Mouse (Mus musculus): ENCODE data around the gene Acsl4.

The Acsl4 gene

DNA sequence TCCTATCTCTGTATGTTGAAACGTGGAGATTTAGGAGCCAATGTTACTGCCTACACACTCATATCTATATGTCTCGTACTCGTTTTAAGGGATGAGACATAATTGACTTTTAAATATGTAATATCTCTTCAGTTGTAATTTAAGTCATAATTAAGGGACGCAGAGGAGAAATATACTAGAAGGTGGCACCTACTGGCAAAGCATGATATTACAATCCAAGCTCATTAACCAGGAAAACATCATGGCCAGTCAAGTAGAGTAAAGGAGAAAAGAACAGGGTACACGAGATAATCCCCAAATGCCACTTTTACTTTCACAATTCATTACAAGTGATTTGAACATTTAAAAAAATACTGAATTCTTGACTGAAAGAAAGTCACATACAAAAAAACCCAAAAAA lies 31.9 kb downstream of the Acsl4 start:
- DNase-seq (ENCODE audit: low read depth, low spot score) = no peak

DNA sequence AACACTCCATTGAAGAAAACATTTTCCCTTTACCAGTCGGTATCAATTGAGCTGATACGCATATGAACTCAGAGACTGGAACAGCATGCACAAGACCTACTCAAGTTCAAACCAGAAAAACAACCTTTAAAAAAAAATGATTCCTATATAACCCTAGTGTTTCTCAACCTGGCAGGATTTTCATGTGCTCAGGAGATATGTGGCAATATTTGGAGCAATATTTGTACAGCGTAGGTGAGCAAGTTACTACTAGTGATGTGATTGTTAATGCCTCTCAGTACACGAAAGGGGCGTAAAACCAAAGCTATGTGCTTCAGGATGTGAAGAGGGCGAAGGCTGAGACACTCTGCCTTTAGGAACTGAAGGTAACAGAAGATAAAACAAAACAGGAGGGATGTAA lies 54.1 kb downstream of the Acsl4 start:
- no peak for DNase-seq (ENCODE audit: low read depth, low spot score)

GRCm38 (mm10) chrX:142335502-142335901 lies 54.8 kb downstream of the Acsl4 start:
- no peak for DNase-seq (ENCODE audit: low read depth, low spot score)

DNA sequence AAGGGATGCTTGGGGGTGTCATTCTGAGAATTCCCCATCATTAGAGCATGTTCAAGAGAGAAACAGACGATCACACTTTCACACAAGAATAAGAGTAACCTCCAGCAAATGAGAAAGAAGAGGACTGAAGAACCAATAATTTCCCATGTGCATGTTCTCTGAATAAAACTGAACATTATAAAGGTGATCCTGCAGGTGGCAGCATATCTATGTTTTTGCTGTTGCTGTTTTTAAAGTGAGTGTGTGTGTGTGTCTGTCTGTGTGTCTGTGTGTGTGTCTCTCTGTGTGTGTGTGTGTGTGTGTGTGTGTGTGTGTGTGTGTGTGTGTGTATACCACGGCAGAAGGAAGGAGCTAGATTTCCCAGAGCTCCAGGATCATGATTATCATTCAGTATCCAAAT lies 64.6 kb downstream of the Acsl4 start:
- DNase-seq (ENCODE audit: low read depth, low spot score) = peak; percentile 4

DNA sequence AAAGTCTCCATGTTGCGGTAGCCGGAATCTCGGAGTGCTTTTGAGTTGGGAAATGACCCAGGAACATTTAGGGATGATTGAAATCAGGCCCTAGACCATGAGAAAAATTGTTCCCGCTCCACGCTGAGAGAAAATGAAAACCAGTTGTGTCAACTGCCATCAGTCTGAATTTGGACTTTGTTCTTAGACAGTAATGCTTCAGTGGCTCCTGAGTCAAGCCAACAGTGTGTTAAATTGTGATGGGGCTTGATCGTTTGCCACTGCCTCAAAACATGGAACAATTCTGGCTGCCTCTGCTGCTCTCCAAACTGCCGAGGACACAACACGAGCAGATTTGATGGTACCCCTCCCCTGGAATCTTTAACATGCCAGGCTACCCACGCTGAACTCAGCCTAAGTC lies 74.2 kb downstream of the Acsl4 start:
- no peak for DNase-seq (ENCODE audit: low read depth, low spot score)

- no peak for DNase-seq (ENCODE audit: low read depth, low spot score)
Observed at GRCm38 (mm10) chrX:142315270-142315669, 75.1 kb downstream of the Acsl4 start.

DNA sequence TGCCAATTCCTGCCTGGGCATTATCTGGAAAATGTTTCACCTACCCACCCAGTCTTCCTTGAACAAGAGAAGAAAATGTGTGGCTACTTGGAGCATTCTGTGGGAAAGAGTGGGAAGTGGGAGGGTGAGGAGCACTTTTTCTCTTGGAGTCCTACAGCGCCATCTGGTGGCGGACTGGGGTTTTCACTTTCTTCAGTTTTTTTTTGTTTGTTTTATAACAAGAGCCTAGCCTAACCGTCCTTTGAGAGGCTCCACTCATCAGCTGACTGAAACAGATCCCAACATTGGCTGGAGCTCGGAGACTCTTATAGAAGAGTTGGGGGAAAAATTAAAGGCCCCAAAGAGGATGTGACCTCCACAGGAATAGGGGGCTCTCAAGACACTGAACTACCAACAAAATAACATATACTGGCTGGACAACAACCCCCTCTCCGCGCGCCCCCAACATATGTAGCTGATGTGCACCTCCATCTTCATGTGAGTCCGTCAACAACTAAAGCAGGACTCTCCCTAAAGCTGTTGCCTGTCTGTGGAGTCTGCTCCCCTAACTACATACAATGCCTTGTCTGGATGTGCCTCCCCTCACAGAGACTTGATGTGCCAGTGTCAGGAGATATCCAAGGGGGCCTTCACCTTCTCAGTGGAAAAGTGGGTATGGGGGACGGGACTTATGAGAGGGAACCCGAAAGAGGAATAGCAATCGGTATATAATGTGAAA lies 75.9 kb downstream of the Acsl4 start:
- DNase-seq (ENCODE audit: low read depth, low spot score) = peak; percentile 6

- DNase-seq (ENCODE audit: low read depth, low spot score) = no peak
Observed at GRCm38 (mm10) chrX:142310431-142310830, 79.9 kb downstream of the Acsl4 start.

DNA sequence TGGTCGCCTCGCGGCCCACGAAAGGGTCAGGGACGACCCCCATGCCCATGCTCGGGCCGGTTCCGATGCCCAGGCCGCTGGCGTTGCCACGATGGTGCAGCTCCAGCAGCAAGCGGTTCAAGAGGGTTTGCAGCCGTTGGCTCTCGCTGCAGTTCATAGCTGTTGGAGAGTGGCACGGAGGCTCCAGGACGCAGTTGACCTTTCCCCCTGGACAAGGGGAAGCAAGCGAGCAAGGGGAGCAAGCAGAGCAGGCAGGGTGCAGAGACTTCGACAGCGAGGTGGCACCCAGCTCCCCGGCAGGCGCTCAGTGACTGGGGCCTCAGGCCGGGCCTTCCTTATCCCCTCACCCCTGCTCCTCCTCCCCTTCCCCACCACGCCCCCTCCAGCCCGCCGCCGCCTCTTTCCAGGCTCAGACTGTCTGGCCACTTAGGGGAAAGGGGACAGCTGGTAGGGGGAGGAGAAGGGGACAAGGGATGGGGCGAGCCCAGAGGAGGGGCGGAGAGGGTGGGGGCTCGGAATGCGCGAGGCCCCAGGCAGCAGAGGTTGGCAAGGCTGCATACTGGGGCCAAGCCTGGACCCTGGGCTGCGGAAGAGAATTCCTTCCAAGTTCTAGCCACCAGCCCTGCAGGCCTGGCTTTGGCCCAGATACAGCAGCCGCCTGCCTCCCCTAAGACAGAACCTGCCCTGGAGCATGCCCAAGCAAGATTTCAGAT lies 84.3 kb downstream of the Acsl4 start, which contains the start of gene Kcne1l:
Kcne1l (minus strand) TSS at position 426 of the 713 bp plus-strand sequence.
- no peak for DNase-seq (ENCODE audit: low read depth, low spot score)

DNA sequence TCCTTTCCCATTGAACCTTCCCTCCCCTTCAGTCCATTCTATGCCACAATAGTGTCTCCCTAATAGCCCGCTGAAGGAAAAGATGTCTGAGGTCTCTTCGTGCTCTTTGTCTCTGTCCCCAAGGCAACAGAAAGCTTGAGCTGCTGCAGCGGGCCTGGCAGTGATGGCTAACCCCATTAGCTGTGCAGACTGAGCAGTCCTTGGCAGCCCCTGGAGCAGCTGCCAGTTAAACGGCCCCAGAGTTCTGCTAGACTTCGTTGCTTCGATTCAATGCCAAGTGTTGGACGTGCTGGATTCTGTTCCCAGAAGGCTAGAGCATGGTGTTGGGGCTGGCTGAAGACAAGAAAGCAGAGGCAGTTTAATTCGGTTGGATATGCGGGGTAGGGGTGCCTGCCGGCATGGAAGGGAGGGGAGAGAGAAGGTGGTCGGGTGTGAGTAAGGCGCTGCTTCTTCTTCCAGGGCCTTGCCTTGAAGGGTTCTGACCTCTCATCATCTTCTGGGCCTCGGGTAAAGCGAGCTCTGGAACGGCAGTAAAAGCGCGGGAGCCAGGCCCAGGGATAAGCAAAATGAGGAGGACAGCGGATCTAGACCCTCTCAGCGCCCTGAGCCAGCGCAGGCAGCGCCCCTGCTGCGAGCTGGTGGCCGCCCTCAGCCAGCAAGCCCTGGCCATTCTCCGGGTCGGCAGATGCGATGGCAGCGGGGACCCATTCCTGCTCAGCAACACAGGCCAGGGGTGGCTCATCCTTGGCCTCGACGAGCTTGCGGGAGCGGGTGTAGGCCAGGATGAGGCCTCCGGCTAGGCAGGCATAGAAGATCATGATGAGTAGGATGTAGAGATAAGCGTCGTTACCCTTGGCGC lies 85.1 kb downstream of the Acsl4 start:
- no peak for DNase-seq (ENCODE audit: low read depth, low spot score)

GRCm38 (mm10) chrX:142304592-142304991 lies 85.7 kb downstream of the Acsl4 start:
- no peak for DNase-seq (ENCODE audit: low read depth, low spot score)

DNA sequence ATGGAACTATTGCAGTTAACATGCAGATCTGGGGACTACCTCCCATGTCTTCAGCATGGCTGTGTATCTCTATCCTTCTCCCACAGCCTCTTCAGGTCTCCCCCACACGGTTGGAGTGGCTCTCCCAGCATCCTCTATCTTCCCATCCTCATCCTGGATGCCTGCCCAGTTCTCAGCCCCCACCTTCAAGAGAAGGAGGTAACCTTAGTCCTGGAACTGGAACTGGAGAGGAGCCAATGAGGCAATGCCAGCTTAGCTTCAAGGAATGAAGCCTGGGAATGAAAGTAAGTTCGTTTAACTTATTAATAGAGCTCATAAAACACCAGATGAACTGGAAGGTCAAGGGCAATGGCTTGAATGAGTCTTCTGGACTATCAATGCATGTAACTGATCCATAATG lies 86.9 kb downstream of the Acsl4 start:
- no peak for DNase-seq (ENCODE audit: low read depth, low spot score)

- DNase-seq (ENCODE audit: low read depth, low spot score) = no peak
Observed at GRCm38 (mm10) chrX:142285905-142286304, 104.4 kb downstream of the Acsl4 start.

GRCm38 (mm10) chrX:142276573-142276972 lies 113.8 kb downstream of the Acsl4 start:
- no peak for DNase-seq (ENCODE audit: low read depth, low spot score)

- DNase-seq (ENCODE audit: low read depth, low spot score) = no peak
Observed at GRCm38 (mm10) chrX:142276031-142276430, 114.3 kb downstream of the Acsl4 start.

Data from CD4-positive helper T cell, adult 2 months (primary cell).